Mouse (Mus musculus): ENCODE measurements around the gene Cdk14. TPM values are rescaled to one million over a fixed set of nuclear protein-coding genes. Genes with fewer than 3 reads are reported as not detected.

The Cdk14 gene
- polyA plus RNA-seq, 1 experiment from 2014 or later: 21.8 TPM

- no peak overlapping the region for H3K4me2 ChIP-seq (ENCODE audit: low read length)
- H3K27ac ChIP-seq (replicated peaks in 1 of 2; ENCODE audit: control insufficient read depth in 1 of 2, insufficient read depth in 1 of 2, low read depth in 2 of 2, low read length in 2 of 2): no peak overlapping the region
- H3K4me1 ChIP-seq (ENCODE audit: control insufficient read depth in 2 of 2, insufficient read depth in 2 of 2, low read length in 2 of 2): no peaks in the 10 kb centered on the region; a peak in 1 of 4 replicates
- H3K36me3 ChIP-seq (ENCODE audit: control insufficient read depth, insufficient read depth, low read length): no peaks in the 10 kb centered on the region
- no peak for ATAC-seq (ENCODE audit: insufficient number of reproducible peaks, insufficient read depth, low FRiP score, low read depth)
- no peak overlapping the region for H3K4me3 ChIP-seq (ENCODE audit: control insufficient read depth in 1 of 2, insufficient read depth in 1 of 2, low read depth in 1 of 2, low read length in 2 of 2)
- H3K9me3 ChIP-seq (ENCODE audit: control insufficient read depth, low read length): no peaks in the 10 kb centered on the region
- no peak overlapping the region for H3K9ac ChIP-seq (ENCODE audit: low read length)
- no peaks in the 10 kb centered on the region for H3K27me3 ChIP-seq (ENCODE audit: control insufficient read depth, insufficient read depth, low read length)
- WGBS: 69% methylated on average over 5 of the region's 5 CpGs
These were observed 429.9 kb downstream of the Cdk14 start for GRCm38 (mm10) chr5:4990237-4990636.

GRCm38 (mm10) chr5:4986181-4986580, 433.9 kb downstream of the Cdk14 start:
- Histone ChIP-seq H3K27ac (replicated peaks in 1 of 2; ENCODE audit: control insufficient read depth in 1 of 2, insufficient read depth in 1 of 2, low read depth in 2 of 2, low read length in 2 of 2) (no peak overlapping the region), H3K36me3 (ENCODE audit: control insufficient read depth, insufficient read depth, low read length) (no peaks in the 10 kb centered on the region), H3K4me1 (ENCODE audit: control insufficient read depth in 2 of 2, insufficient read depth in 2 of 2, low read length in 2 of 2) (no peaks in the 10 kb centered on the region), H3K4me3 (ENCODE audit: control insufficient read depth in 1 of 2, insufficient read depth in 1 of 2, low read depth in 1 of 2, low read length in 2 of 2) (no peak overlapping the region), H3K4me2 (ENCODE audit: low read length) (no peak overlapping the region), H3K9me3 (ENCODE audit: control insufficient read depth, low read length) (no peaks in the 10 kb centered on the region), H3K9ac (ENCODE audit: low read length) (no peak overlapping the region), H3K27me3 (ENCODE audit: control insufficient read depth, insufficient read depth, low read length) (no peaks in the 10 kb centered on the region)
- WGBS: 85% methylated on average over 2 of the region's 2 CpGs
- ATAC-seq (ENCODE audit: insufficient number of reproducible peaks, insufficient read depth, low FRiP score, low read depth): no peak

GRCm38 (mm10) chr5:4979551-4979950, 440.6 kb downstream of the Cdk14 start:
- Histone ChIP-seq H3K4me2 (ENCODE audit: low read length) (no peak overlapping the region), H3K4me3 (ENCODE audit: control insufficient read depth in 1 of 2, insufficient read depth in 1 of 2, low read depth in 1 of 2, low read length in 2 of 2) (no peak overlapping the region), H3K27me3 (ENCODE audit: control insufficient read depth, insufficient read depth, low read length) (no peaks in the 10 kb centered on the region), H3K9ac (ENCODE audit: low read length) (no peak overlapping the region), H3K9me3 (ENCODE audit: control insufficient read depth, low read length) (no peaks in the 10 kb centered on the region), H3K4me1 (ENCODE audit: control insufficient read depth in 2 of 2, insufficient read depth in 2 of 2, low read length in 2 of 2) (peaks cover 0 to 6% of the 10 kb centered on the region in 2 experiments; a peak in 1 of 4 replicates), H3K27ac (replicated peaks in 1 of 2; ENCODE audit: control insufficient read depth in 1 of 2, insufficient read depth in 1 of 2, low read depth in 2 of 2, low read length in 2 of 2) (no peak overlapping the region), H3K36me3 (ENCODE audit: control insufficient read depth, insufficient read depth, low read length) (no peaks in the 10 kb centered on the region)
- WGBS: 41% methylated on average over 4 of the region's 4 CpGs
- ATAC-seq (ENCODE audit: insufficient number of reproducible peaks, insufficient read depth, low FRiP score, low read depth): no peak

GRCm38 (mm10) chr5:4973408-4973807, 446.7 kb downstream of the Cdk14 start:
- no peak overlapping the region for H3K9ac ChIP-seq (ENCODE audit: low read length)
- WGBS: 80% methylated on average over 1 of the region's 1 CpGs
- H3K36me3 ChIP-seq (ENCODE audit: control insufficient read depth, insufficient read depth, low read length): no peaks in the 10 kb centered on the region
- no peak overlapping the region for H3K4me3 ChIP-seq (ENCODE audit: control insufficient read depth in 1 of 2, insufficient read depth in 1 of 2, low read depth in 1 of 2, low read length in 2 of 2)
- no peaks in the 10 kb centered on the region for H3K27me3 ChIP-seq (ENCODE audit: control insufficient read depth, insufficient read depth, low read length)
- H3K27ac ChIP-seq (replicated peaks in 1 of 2; ENCODE audit: control insufficient read depth in 1 of 2, insufficient read depth in 1 of 2, low read depth in 2 of 2, low read length in 2 of 2): no peak overlapping the region
- no peaks in the 10 kb centered on the region for H3K4me1 ChIP-seq (ENCODE audit: control insufficient read depth in 2 of 2, insufficient read depth in 2 of 2, low read length in 2 of 2)
- no peak overlapping the region for H3K4me2 ChIP-seq (ENCODE audit: low read length)
- no peaks in the 10 kb centered on the region for H3K9me3 ChIP-seq (ENCODE audit: control insufficient read depth, low read length)
- ATAC-seq (ENCODE audit: insufficient number of reproducible peaks, insufficient read depth, low FRiP score, low read depth): no peak

- peaks cover 6 to 11% of the 10 kb centered on the region in 2 experiments for H3K4me1 ChIP-seq (ENCODE audit: control insufficient read depth in 2 of 2, insufficient read depth in 2 of 2, low read length in 2 of 2)
- H3K4me3 ChIP-seq (ENCODE audit: control insufficient read depth in 1 of 2, insufficient read depth in 1 of 2, low read depth in 1 of 2, low read length in 2 of 2): no peak overlapping the region
- no peaks in the 10 kb centered on the region for H3K36me3 ChIP-seq (ENCODE audit: control insufficient read depth, insufficient read depth, low read length)
- no peak overlapping the region for H3K4me2 ChIP-seq (ENCODE audit: low read length)
- no peak overlapping the region for H3K27ac ChIP-seq (replicated peaks in 1 of 2; ENCODE audit: control insufficient read depth in 1 of 2, insufficient read depth in 1 of 2, low read depth in 2 of 2, low read length in 2 of 2)
- 51% methylated on average over 15 of the region's 15 CpGs for WGBS
- H3K9ac ChIP-seq (ENCODE audit: low read length): no peak overlapping the region
- H3K27me3 ChIP-seq (ENCODE audit: control insufficient read depth, insufficient read depth, low read length): no peaks in the 10 kb centered on the region
- ATAC-seq (ENCODE audit: insufficient number of reproducible peaks, insufficient read depth, low FRiP score, low read depth): 0 out of 2 replicates have a peak, but pooled peaks have one; percentile 50
- no peaks in the 10 kb centered on the region for H3K9me3 ChIP-seq (ENCODE audit: control insufficient read depth, low read length)
These were observed 458.0 kb downstream of the Cdk14 start for GRCm38 (mm10) chr5:4962063-4962610.

GRCm38 (mm10) chr5:4961636-4962035, 458.5 kb downstream of the Cdk14 start:
- 93% methylated on average over 1 of the region's 1 CpGs for WGBS
- Histone ChIP-seq H3K4me3 (ENCODE audit: control insufficient read depth in 1 of 2, insufficient read depth in 1 of 2, low read depth in 1 of 2, low read length in 2 of 2) (no peak overlapping the region), H3K4me2 (ENCODE audit: low read length) (no peak overlapping the region), H3K9ac (ENCODE audit: low read length) (no peak overlapping the region), H3K27me3 (ENCODE audit: control insufficient read depth, insufficient read depth, low read length) (no peaks in the 10 kb centered on the region), H3K9me3 (ENCODE audit: control insufficient read depth, low read length) (no peaks in the 10 kb centered on the region), H3K27ac (replicated peaks in 1 of 2; ENCODE audit: control insufficient read depth in 1 of 2, insufficient read depth in 1 of 2, low read depth in 2 of 2, low read length in 2 of 2) (no peak overlapping the region), H3K36me3 (ENCODE audit: control insufficient read depth, insufficient read depth, low read length) (no peaks in the 10 kb centered on the region), H3K4me1 (ENCODE audit: control insufficient read depth in 2 of 2, insufficient read depth in 2 of 2, low read length in 2 of 2) (peaks cover 6 to 11% of the 10 kb centered on the region in 2 experiments)
- no peak for ATAC-seq (ENCODE audit: insufficient number of reproducible peaks, insufficient read depth, low FRiP score, low read depth)

GRCm38 (mm10) chr5:4959446-4959845, 460.7 kb downstream of the Cdk14 start:
- Histone ChIP-seq H3K27ac (replicated peaks in 1 of 2; ENCODE audit: control insufficient read depth in 1 of 2, insufficient read depth in 1 of 2, low read depth in 2 of 2, low read length in 2 of 2) (no peak overlapping the region), H3K9ac (ENCODE audit: low read length) (no peak overlapping the region), H3K27me3 (ENCODE audit: control insufficient read depth, insufficient read depth, low read length) (no peaks in the 10 kb centered on the region), H3K4me2 (ENCODE audit: low read length) (no peak overlapping the region), H3K9me3 (ENCODE audit: control insufficient read depth, low read length) (no peaks in the 10 kb centered on the region), H3K4me1 (ENCODE audit: control insufficient read depth in 2 of 2, insufficient read depth in 2 of 2, low read length in 2 of 2) (peaks cover 6 to 11% of the 10 kb centered on the region in 2 experiments), H3K36me3 (ENCODE audit: control insufficient read depth, insufficient read depth, low read length) (no peaks in the 10 kb centered on the region), H3K4me3 (ENCODE audit: control insufficient read depth in 1 of 2, insufficient read depth in 1 of 2, low read depth in 1 of 2, low read length in 2 of 2) (no peak overlapping the region)
- ATAC-seq (ENCODE audit: insufficient number of reproducible peaks, insufficient read depth, low FRiP score, low read depth): 0 out of 2 replicates have a peak, but pooled peaks have one; percentile 23
- 24% methylated on average over 5 of the region's 5 CpGs for WGBS

- Histone ChIP-seq H3K4me2 (ENCODE audit: low read length) (no peak overlapping the region), H3K27me3 (ENCODE audit: control insufficient read depth, insufficient read depth, low read length) (no peaks in the 10 kb centered on the region), H3K27ac (replicated peaks in 1 of 2; ENCODE audit: control insufficient read depth in 1 of 2, insufficient read depth in 1 of 2, low read depth in 2 of 2, low read length in 2 of 2) (no peak overlapping the region), H3K4me1 (ENCODE audit: control insufficient read depth in 2 of 2, insufficient read depth in 2 of 2, low read length in 2 of 2) (peaks cover 4 to 15% of the 10 kb centered on the region in 2 experiments), H3K4me3 (ENCODE audit: control insufficient read depth in 1 of 2, insufficient read depth in 1 of 2, low read depth in 1 of 2, low read length in 2 of 2) (no peak overlapping the region), H3K9me3 (ENCODE audit: control insufficient read depth, low read length) (no peaks in the 10 kb centered on the region), H3K36me3 (ENCODE audit: control insufficient read depth, insufficient read depth, low read length) (no peaks in the 10 kb centered on the region), H3K9ac (ENCODE audit: low read length) (no peak overlapping the region)
- WGBS: 82% methylated on average over 7 of the region's 7 CpGs
- no peak for ATAC-seq (ENCODE audit: insufficient number of reproducible peaks, insufficient read depth, low FRiP score, low read depth)
These were observed 464.1 kb downstream of the Cdk14 start for GRCm38 (mm10) chr5:4955993-4956392.

All from heart, embryonic 14.5 days (tissue).